Mouse (Mus musculus) brain, embryonic 14.5 days (tissue): Measurements from ENCODE around the gene Olfr1493-ps1.

Experiments
- CTCF ChIP-seq: fragments of 200-500 bp; IDR thresholded peaks from 2 replicates; pipeline ENCODE4 v1.5.1; 2012; ENCODE audit warnings: inconsistent platforms, mild to moderate bottlenecking, moderate library complexity, borderline replicate concordance; ENCODE audit not compliant: insufficient read depth, insufficient read length; ENCODE audit errors: extremely low read depth
- POLR2A ChIP-seq: fragments of 200-500 bp; IDR thresholded peaks from 2 replicates; pipeline ENCODE4 v1.6.1; 2012; ENCODE audit warnings: mild to moderate bottlenecking, inconsistent platforms, borderline replicate concordance; ENCODE audit not compliant: poor library complexity, insufficient read depth, insufficient read length, severe bottlenecking; ENCODE audit errors: extremely low read depth

GRCm38 (mm10) chr19:13764306-13764705, 41.2 kb downstream of the Olfr1493-ps1 start, which contains the start of gene Olfr1495:
- no peak for TF ChIP-seq POLR2A
- TF ChIP-seq CTCF: no peak
